In the genomic region with DNA sequence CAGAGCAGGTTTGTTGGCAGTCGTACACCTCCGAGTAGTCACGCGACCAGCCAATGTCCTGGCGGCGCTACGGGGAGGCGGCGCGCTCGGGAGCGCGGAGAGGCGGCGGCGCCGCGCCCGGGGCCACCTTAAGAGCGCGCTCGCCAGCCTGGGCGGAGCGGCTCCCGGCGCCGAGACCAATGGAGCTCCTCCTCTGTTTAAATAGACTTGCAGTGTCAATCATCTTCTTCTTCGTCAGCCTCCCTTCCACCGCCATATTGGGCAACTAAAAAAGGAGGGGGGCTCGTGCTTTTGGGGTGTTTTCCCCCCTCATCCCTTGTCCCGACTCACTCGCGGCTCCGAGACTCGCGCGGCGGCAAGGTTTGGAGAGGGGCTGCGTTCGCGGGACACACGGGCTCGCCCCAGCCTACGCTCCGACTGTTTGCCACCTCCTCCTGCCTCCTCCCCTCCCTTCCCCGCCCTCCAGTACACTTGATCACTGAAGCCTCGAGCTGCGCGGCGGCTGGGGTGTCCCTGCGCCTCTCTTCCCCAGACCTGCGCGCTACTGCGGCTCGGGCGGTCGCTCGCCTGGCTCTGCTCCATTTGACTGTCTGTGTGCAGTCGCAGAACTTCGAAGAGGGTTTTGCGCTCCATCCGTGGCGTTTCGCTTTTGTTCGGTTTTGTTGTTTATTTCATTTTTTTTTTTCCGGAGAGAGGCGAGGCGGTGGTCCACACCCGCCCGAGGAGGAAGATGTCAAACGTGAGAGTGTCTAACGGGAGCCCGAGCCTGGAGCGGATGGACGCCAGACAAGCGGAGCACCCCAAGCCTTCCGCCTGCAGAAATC, we compare ENCODE assay signal across 8 mouse cellular contexts. TPM values are rescaled to one million over a fixed set of nuclear protein-coding genes. Genes with fewer than 3 reads are reported as not detected.
A peak's percentile ranks its signal among the peaks of the same experiment; 100 is the strongest.
DNase-seq lines count a peak whose midpoint lies in the region; ATAC-seq and TF ChIP-seq lines count a peak whose summit lies in the region.

Gene Cdkn1b, plus strand, starts transcription at position 212 of the 824 bp plus-strand sequence.

- peak within 1 kb of the TSS; percentile 97 for H3K27ac ChIP-seq in embryonic facial prominence, embryonic 13.5 days
- H3K27ac ChIP-seq in kidney, adult 2 months (ENCODE audit: insufficient read depth, low read depth, low read length) = peak within 1 kb of the TSS; percentile 98
- peak within 1 kb of the TSS; percentile 70 for H3K27ac ChIP-seq in limb, embryonic 11.5 days (replicated peaks; ENCODE audit: low read depth, low read length)
- H3K27ac ChIP-seq in midbrain, embryonic 13.5 days = peak within 1 kb of the TSS; percentile 96

- H3K4me3 ChIP-seq in embryonic facial prominence, embryonic 13.5 days = peak within 1 kb of the TSS; percentile 90
- peak within 1 kb of the TSS; percentile 86 for H3K4me3 ChIP-seq in kidney, adult 2 months (ENCODE audit: insufficient read depth, low read depth, low read length)
- H3K4me3 ChIP-seq in limb, embryonic 11.5 days (ENCODE audit: low read depth, low read length) = peak within 1 kb of the TSS; percentile 91
- peak within 1 kb of the TSS; percentile 90 for H3K4me3 ChIP-seq in midbrain, embryonic 13.5 days (replicated peaks)

- peak; percentile 67 for TF ChIP-seq POLR2A in kidney, adult 2 months (IDR thresholded peaks at IDR 0.05; ENCODE audit: low read depth, low read length)

- DNase-seq in 416B (ENCODE audit: low read depth) = peak; percentile 96
- DNase-seq in adrenal gland, postnatal 4 days (ENCODE audit: low spot score in 2 of 2) = peak; percentile 64 to 73
- peak; percentile 92 to 95 for DNase-seq in heart, adult 18-20 months
- DNase-seq in kidney, adult 2 months = peak; percentile 97
- peak; percentile 87 for DNase-seq in limb, embryonic 11.5 days (ENCODE audit: low spot score)
- peak; percentile 83 for DNase-seq in spleen, adult 12 weeks (ENCODE audit: low spot score)

- peak within 1 kb of the TSS; percentile 89 for H3K4me2 ChIP-seq in embryonic facial prominence, embryonic 13.5 days
- peak within 1 kb of the TSS; percentile 78 for H3K4me2 ChIP-seq in limb, embryonic 11.5 days (ENCODE audit: low read depth, severe bottlenecking)
- H3K4me2 ChIP-seq in midbrain, embryonic 13.5 days (replicated peaks) = peak within 1 kb of the TSS; percentile 84

- WGBS in embryonic facial prominence, embryonic 13.5 days = under 1% methylated on average over 77 of the region's 77 CpGs
- WGBS in kidney, adult 2 months = under 1% methylated on average over 77 of the region's 77 CpGs
- under 1% methylated on average over 76 of the region's 77 CpGs for WGBS in limb, embryonic 11.5 days
- WGBS in midbrain, embryonic 13.5 days = under 1% methylated on average over 77 of the region's 77 CpGs

- peak; percentile 92 for ATAC-seq in embryonic facial prominence, embryonic 13.5 days (ENCODE audit: insufficient number of reproducible peaks, insufficient read depth, low FRiP score, low TSS enrichment, low read depth)
- peak; percentile 92 for ATAC-seq in limb, embryonic 11.5 days (ENCODE audit: insufficient number of reproducible peaks, low FRiP score, low TSS enrichment, low read depth)
- peak; percentile 97 for ATAC-seq in midbrain, embryonic 13.5 days

- TF ChIP-seq CTCF in kidney, adult 2 months (conservative IDR thresholded peaks at IDR 0.05; ENCODE audit: insufficient read depth, insufficient read length, low read depth, low read length) = no peak

- H3K9me3 ChIP-seq in embryonic facial prominence, embryonic 13.5 days = no peaks in the 10 kb centered on the region
- H3K9me3 ChIP-seq in limb, embryonic 11.5 days (ENCODE audit: control insufficient read depth, low read length) = no peaks in the 10 kb centered on the region
- H3K9me3 ChIP-seq in midbrain, embryonic 13.5 days = no peaks in the 10 kb centered on the region

- H3K27me3 ChIP-seq in embryonic facial prominence, embryonic 13.5 days = no peaks in the 10 kb centered on the region
- H3K27me3 ChIP-seq in kidney, adult 2 months (replicated peaks; ENCODE audit: control insufficient read depth, insufficient read depth, low read length) = no peaks in the 10 kb centered on the region
- no peaks in the 10 kb centered on the region for H3K27me3 ChIP-seq in limb, embryonic 11.5 days (ENCODE audit: control insufficient read depth, insufficient read depth, low read length)
- H3K27me3 ChIP-seq in midbrain, embryonic 13.5 days = peaks cover 6% of the 10 kb centered on the region; the same call in 1 of the 2 replicates

- H3K36me3 ChIP-seq in embryonic facial prominence, embryonic 13.5 days = no peaks in the 10 kb centered on the region
- H3K36me3 ChIP-seq in kidney, adult 2 months (ENCODE audit: control insufficient read depth, insufficient read depth, low read length) = peaks cover 1% of the 10 kb centered on the region; the same call in 1 of the 2 replicates
- no peaks in the 10 kb centered on the region for H3K36me3 ChIP-seq in limb, embryonic 11.5 days (ENCODE audit: control insufficient read depth, insufficient read depth, low read length)
- no peaks in the 10 kb centered on the region for H3K36me3 ChIP-seq in midbrain, embryonic 13.5 days

- peak within 1 kb of the TSS; percentile 93 for H3K9ac ChIP-seq in embryonic facial prominence, embryonic 13.5 days
- peak within 1 kb of the TSS; percentile 66 for H3K9ac ChIP-seq in limb, embryonic 11.5 days (ENCODE audit: low read length)
- H3K9ac ChIP-seq in midbrain, embryonic 13.5 days (replicated peaks) = peak within 1 kb of the TSS; percentile 93

- H3K4me1 ChIP-seq in embryonic facial prominence, embryonic 13.5 days = peaks cover 24% of the 10 kb centered on the region
- H3K4me1 ChIP-seq in kidney, adult 2 months (ENCODE audit: control insufficient read depth, insufficient read depth, low read length) = peaks cover 3% of the 10 kb centered on the region; the same call in 1 of the 2 replicates
- H3K4me1 ChIP-seq in limb, embryonic 11.5 days (ENCODE audit: control insufficient read depth, insufficient read depth, low read length) = peaks cover 9% of the 10 kb centered on the region
- peaks cover 49% of the 10 kb centered on the region for H3K4me1 ChIP-seq in midbrain, embryonic 13.5 days (replicated peaks)

RNA-seq across cellular contexts. Expression of gene Cdkn1b, which starts in this region (rescaled TPM):
- 10 to 100 TPM; 53.4 to 53.8 TPM for total RNA-seq in adrenal gland, postnatal 4 days (2021)
- 18.9 and 24.4 TPM in 2 replicates for polyA plus RNA-seq in embryonic facial prominence, embryonic 13.5 days (2015; fragmentation: Nextera tagmentation; extraction: Ambion mirVana)
- 10 to 100 TPM; 33.8 to 41.5 TPM for total RNA-seq in heart, adult 18-20 months (2021)
- polyA plus RNA-seq in kidney, adult 2 months (2012; rRNA removed) = 15.9 and 17.1 TPM in 2 replicates
- polyA plus RNA-seq in limb, embryonic 11.5 days (2014; fragmentation: Nextera tagmentation; extraction: Ambion mirVana) = 13.7 and 16.1 TPM in 2 replicates
- polyA plus RNA-seq in midbrain, embryonic 13.5 days (2015; fragmentation: Nextera tagmentation; extraction: Ambion mirVana) = 33.8 and 35.1 TPM in 2 replicates

Comparison
In these comparisons a context has a peak if more than half of its experiments do, and no peak if none do; other contexts are left out.
1. Peak in every context shown above with its lines: DNase-seq, ATAC-seq, H3K4me3 ChIP-seq and H3K27ac ChIP-seq.